In genomic region chr15:28515176-28515575, GRCm38 (mm10) we compare ENCODE assay signal across 16 mouse cellular contexts.
"Had no signal": no experiment of that assay in that cellular context is flagged by ENCODE, and none has a peak within 500 bp of the region (broad histone marks: within the 10 kb centered on the region; RNA-seq: fewer than 3 reads in every experiment).

No protein-coding gene starts in this region.

- H3K4me1 ChIP-seq: liver, embryonic 13.5 days; midbrain, embryonic 12.5 days; midbrain, embryonic 15.5 days; neural tube, embryonic 13.5 days; stomach, embryonic 15.5 days had no signal

- H3K9me3 ChIP-seq: liver, embryonic 13.5 days; midbrain, embryonic 12.5 days; midbrain, embryonic 15.5 days; neural tube, embryonic 13.5 days; stomach, embryonic 15.5 days had no signal

- H3K36me3 ChIP-seq: liver, embryonic 13.5 days; midbrain, embryonic 12.5 days; midbrain, embryonic 15.5 days; neural tube, embryonic 13.5 days; stomach, embryonic 15.5 days had no signal

- H3K4me2 ChIP-seq: liver, embryonic 13.5 days; midbrain, embryonic 12.5 days; midbrain, embryonic 15.5 days; neural tube, embryonic 13.5 days; stomach, embryonic 15.5 days had no signal

- H3K27me3 ChIP-seq: liver, embryonic 13.5 days; midbrain, embryonic 12.5 days; midbrain, embryonic 15.5 days; neural tube, embryonic 13.5 days; stomach, embryonic 15.5 days had no signal

- DNase-seq: kidney, adult 18-20 months; kidney, adult 9 months; kidney, postnatal 14 days; kidney, postnatal 4 days; liver, embryonic 13.5 days; lung, adult 2 months; lung, postnatal 14 days; lung, postnatal 4 days; right cerebral cortex, postnatal 25 days; spleen, adult 18-20 months; thymus, postnatal 25 days had no signal

- H3K27ac ChIP-seq: liver, embryonic 13.5 days; midbrain, embryonic 12.5 days; midbrain, embryonic 15.5 days; neural tube, embryonic 13.5 days; stomach, embryonic 15.5 days had no signal

- ATAC-seq: midbrain, embryonic 15.5 days had no signal

- H3K4me3 ChIP-seq: liver, embryonic 13.5 days; midbrain, embryonic 12.5 days; midbrain, embryonic 15.5 days; myocyte; neural tube, embryonic 13.5 days; stomach, embryonic 15.5 days had no signal

- H3K9ac ChIP-seq: liver, embryonic 13.5 days; midbrain, embryonic 12.5 days; midbrain, embryonic 15.5 days; neural tube, embryonic 13.5 days; stomach, embryonic 15.5 days had no signal
